ENCODE assay signal across 13 mouse cellular contexts in the genomic region with DNA sequence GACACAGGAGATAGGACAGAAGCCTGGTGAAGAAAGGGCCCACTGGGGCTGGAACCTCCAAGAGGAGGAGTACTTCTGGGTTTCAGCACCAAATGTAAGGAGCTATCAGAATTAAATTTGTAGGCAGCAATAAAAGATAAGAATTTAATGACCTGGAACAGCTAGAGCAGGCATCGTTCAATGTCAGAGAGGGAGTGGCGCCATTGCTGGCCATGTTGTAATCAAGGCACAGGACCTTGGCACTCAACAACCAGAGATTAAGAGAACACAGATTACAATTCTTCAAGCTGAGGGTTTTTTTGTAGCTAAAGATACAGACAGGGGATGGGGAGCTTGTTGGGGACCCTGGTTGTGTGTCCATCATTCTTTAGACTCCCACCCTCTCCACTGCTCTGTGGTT.
DNase-seq lines count a peak whose midpoint lies in the region.
"Had no signal": no experiment of that assay in that cellular context is flagged by ENCODE, and none has a peak within 500 bp of the region (broad histone marks: within the 10 kb centered on the region; RNA-seq: fewer than 3 reads in every experiment).

No protein-coding gene starts in this region.

- DNase-seq in adrenal gland, adult 2 months = peak; percentile 64
- DNase-seq in adrenal gland, adult 18-20 months (ENCODE audit: low spot score in 2 of 2) = no peak
- DNase-seq in adrenal gland, postnatal 14 days = peak; percentile 32
- DNase-seq in adrenal gland, postnatal 10 days = no peak
- peak; percentile 10 for DNase-seq in adrenal gland, postnatal 25 days
- DNase-seq: B cell, adult 2 months; cerebellum, adult 11 months; cerebellum, adult 18-20 months; cerebellum, adult 8-10 months; cerebellum, adult 9-11 months; cerebellum, postnatal 14 days; cerebellum, postnatal 36 days; embryo, embryonic 11 days had no signal

Comparison
In these comparisons a context has a peak if more than half of its experiments do, and no peak if none do; other contexts are left out.
1. DNase-seq: peak in adrenal gland, adult 2 months (single experiment), adrenal gland, postnatal 14 days (single experiment) and adrenal gland, postnatal 25 days (single experiment); none in adrenal gland, adult 18-20 months (0 of 2) and adrenal gland, postnatal 10 days (single experiment).